Mouse (Mus musculus) erythroblast, embryonic 14.5 days (primary cell): Measurements from ENCODE around the gene Pias1.

ENCODE experiments used
- GATA1 ChIP-seq: IDR thresholded peaks from 2 replicates; pipeline ENCODE4 v1.6.1; 2012; ENCODE audit warnings: low read length, inconsistent platforms, mixed read lengths
- TAL1 ChIP-seq: IDR thresholded peaks from 3 replicates; pipeline ENCODE4 v1.6.1; 2012; ENCODE audit warnings: low read length, inconsistent platforms, mixed read lengths

DNA sequence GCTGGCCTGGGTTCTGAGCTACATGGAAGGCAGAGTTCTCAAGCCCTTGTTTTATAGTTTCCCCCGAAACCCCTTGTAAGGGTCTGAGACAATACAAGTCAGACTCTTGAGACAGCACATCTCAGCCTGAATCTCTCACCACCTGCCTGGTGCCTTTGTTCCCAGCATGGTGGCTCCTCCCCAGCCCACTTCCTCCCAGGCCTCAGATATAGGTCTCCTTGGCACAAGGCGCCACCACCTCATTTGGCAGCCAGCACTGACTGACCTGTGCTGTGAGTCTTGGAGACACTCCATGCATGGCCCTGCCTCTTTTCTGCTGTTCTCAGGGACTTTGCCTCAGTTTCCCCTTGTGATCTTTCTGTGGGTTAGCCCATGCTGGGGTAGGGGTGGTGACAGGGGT is 136.2 kb downstream of the Pias1 start:
- TF ChIP-seq TAL1 (no peak), GATA1 (no peak)
